Mouse (Mus musculus): ENCODE data around the gene Xdh. TPM values are rescaled to one million over a fixed set of nuclear protein-coding genes. Genes with fewer than 3 reads are reported as not detected.

Xdh gene
- 18.1 TPM for polyA plus RNA-seq (2017; shearing (Covaris generic))

DNA sequence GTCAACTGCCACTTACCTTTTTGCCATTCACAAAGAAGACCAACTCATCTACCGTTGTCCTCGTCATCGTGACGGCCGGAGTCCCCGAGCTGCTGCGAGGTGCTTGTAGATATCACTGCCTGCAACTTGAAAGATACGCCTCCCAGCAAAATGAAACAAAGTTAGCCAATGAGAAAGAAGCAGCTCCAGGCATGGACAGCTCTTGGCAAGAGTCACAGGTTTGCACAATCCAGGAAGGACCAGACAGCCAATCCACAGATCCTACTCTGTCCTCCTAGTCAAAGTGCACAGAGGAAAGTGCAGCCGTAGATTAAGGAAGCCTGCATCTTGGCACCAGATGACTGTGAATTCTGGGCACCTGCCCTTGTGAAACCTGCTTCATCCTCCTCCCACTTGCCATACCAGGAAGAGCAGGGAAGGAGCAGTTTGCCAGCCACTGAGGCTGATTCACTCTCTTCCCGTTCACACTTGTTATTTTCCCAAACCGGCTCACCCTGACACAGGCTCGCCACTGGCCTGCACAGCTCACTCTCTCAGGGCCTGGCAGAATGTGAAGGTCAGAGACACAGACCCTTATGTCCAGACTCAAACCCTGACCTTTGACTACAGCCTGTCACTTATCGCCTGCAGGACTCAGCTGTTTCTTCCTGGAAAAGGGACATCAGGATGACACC, at the start of gene Xdh:
Xdh (minus strand) TSS at position 135 of the 674 bp plus-strand sequence.

Other genes with a start within 250 kb of the Xdh start
- not detected for gene Galnt14, start 239.7 kb downstream of the Xdh start, polyA plus RNA-seq (2017; shearing (Covaris generic))
- 121 TPM for gene Ehd3, start 146.1 kb downstream of the Xdh start, polyA plus RNA-seq (2017; shearing (Covaris generic))
- gene Srd5a2, start 97.7 kb upstream of the Xdh start, polyA plus RNA-seq (2017; shearing (Covaris generic)): not detected

Measured in naive thymus-derived CD4-positive, alpha-beta T cell, adult 5 months (primary cell).